Mouse (Mus musculus) lung, postnatal 0 days (tissue): ENCODE results near the gene Eif1. TPM values are rescaled to one million over a fixed set of nuclear protein-coding genes. Genes with fewer than 3 reads are reported as not detected.
"Not testable (repeated sequence)": the region's sequence is repeated elsewhere in the genome, so short reads cannot be mapped to it uniquely, and the experiment has no call there.

Experiments used
- ATAC-seq: fragments of 200-750 bp; cut with Nextera tagmentation; 2 replicates; pipeline ENCODE4 v1.8.0; 2017; ENCODE audit warnings: moderate library complexity
- DNase-seq: peaks from one replicate; pipeline ENCODE4 v3.0.0-alpha.2; 2016; ENCODE audit warnings: low spot score
- H3K27ac ChIP-seq: fragments of 300-500 bp; sonication (generic); 2 replicates; pipeline ENCODE4 v1.5.1; 2014; ENCODE audit warnings: antibody characterized with exemption, mild to moderate bottlenecking, low read length, mixed read lengths
- H3K27me3 ChIP-seq: fragments of 300-500 bp; sonication (generic); replicated peaks from 2 replicates; pipeline ENCODE4 v1.6.1; 2014; ENCODE audit warnings: low read length, mixed read lengths; ENCODE audit not compliant: insufficient read depth
- H3K36me3 ChIP-seq: fragments of 300-500 bp; sonication (generic); 2 replicates; pipeline ENCODE4 v1.6.1; 2014; ENCODE audit warnings: low read length, mixed read lengths; ENCODE audit not compliant: insufficient read depth
- H3K4me1 ChIP-seq: fragments of 300-500 bp; sonication (generic); 2 replicates; pipeline ENCODE4 v1.6.1; 2014; ENCODE audit warnings: antibody characterized with exemption, low read depth, low read length, mixed read lengths; ENCODE audit not compliant: insufficient read depth
- H3K4me2 ChIP-seq: fragments of 300-500 bp; sonication (generic); replicated peaks from 2 replicates; pipeline ENCODE4 v1.6.1; 2014; ENCODE audit warnings: low read depth, mild to moderate bottlenecking, low read length, moderate library complexity, mixed read lengths
- H3K4me3 ChIP-seq: fragments of 300-500 bp; sonication (generic); 2 replicates; pipeline ENCODE4 v1.5.1; 2014; ENCODE audit warnings: low read depth, low read length
- H3K9ac ChIP-seq: fragments of 300-500 bp; sonication (generic); replicated peaks from 2 replicates; pipeline ENCODE4 v1.6.1; 2014; ENCODE audit warnings: low read depth, mild to moderate bottlenecking
- H3K9me3 ChIP-seq: fragments of 300-500 bp; sonication (generic); 2 replicates; pipeline ENCODE4 v1.6.1; 2016; ENCODE audit warnings: low read length, mixed read lengths
- CTCF ChIP-seq: IDR thresholded peaks from 2 replicates; pipeline ENCODE4 v1.5.1; 2016; ENCODE audit warnings: antibody characterized with exemption, mild to moderate bottlenecking
- EP300 ChIP-seq: IDR thresholded peaks from 2 replicates; pipeline ENCODE4 v1.6.1; 2016; ENCODE audit warnings: antibody characterized with exemption, mild to moderate bottlenecking, control low read depth
- WGBS: fragments of 180-500 bp; shearing (Covaris S2); extraction: QIAGEN DNeasy Blood & Tissue Kit; methylation state at CpG from one replicate; pipeline ENCODE4 v1.1.7; 2014; 5-methylcytosine and 5-hydroxymethylcytosine counted together
- polyA plus RNA-seq: library from polyadenylated mRNA; unstranded; fragments of >200 nt; fragmentation: Nextera tagmentation; extraction: Ambion mirVana; gene quantifications from 2 replicates; pipeline ENCODE4 v1.2.1, GENCODE M21; 2015

The Eif1 gene
- polyA plus RNA-seq, 1 experiment from 2014 or later, result 2,114 TPM

DNA sequence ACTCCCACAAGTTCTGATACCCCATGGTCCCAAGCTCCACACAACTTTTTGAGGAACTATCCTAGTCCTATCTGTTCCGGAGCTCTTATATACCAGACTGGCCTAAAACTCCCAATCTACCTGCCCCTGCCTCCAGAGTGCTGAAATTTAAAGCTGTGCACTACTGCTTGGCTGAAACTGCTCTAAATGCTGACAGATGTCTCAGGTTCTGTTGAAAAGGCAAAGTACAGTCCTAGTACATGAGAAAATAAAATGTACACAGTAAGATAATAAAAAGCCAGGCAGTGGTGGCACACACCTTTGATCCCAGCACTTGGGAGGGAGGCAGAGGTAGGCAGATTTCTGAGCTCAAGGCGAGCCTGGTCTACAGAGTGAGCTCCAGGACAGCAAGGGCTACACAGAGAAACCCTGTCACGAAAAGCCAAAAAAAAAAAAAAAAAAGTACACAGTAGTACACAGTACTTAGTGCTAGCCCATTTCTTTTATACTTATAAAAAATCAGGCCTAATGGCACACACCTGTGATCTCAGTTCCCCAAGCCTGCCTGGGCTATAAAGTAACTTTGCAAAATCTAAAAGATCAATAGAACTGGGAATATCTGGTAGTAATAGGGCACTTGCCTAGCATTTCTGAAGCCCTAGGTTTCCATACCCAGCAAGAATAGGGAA is 3.0 kb downstream of the Eif1 start:
- Histone ChIP-seq H3K4me1 (no peaks in the 10 kb centered on the region; the same call in 1 of the 2 replicates), H3K36me3 (peaks cover 13% of the 10 kb centered on the region; the same call in 1 of the 2 replicates), H3K27me3 (no peaks in the 10 kb centered on the region), H3K4me3 (no peak overlapping the region), H3K9ac (no peak overlapping the region), H3K9me3 (no peaks in the 10 kb centered on the region), H3K4me2 (no peak overlapping the region), H3K27ac (peak overlapping the region; percentile 14; the same call in 1 of the 2 replicates)
- 53% methylated on average over 3 of the region's 3 CpGs for WGBS
- ATAC-seq (no peak), DNase-seq (no peak)
- TF ChIP-seq EP300 (no peak), CTCF (no peak)

DNA sequence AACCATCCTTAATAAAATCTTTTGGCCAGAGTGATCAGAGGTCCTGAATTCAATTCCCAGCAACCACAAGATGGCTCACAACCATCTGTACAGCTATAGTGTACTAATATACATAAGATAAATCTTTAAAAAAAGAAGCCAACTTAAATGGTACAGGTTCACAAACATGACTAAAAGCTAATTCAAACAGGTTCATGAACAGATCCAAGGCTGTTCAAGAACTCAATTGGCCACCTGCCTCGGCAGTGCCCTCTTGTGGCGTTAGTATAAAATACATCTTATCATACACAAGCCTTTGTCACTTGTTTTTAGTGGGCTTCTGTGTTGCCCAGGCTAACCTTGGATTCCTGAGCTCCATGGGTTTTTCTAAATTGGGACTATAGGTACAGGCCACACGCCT is 3.9 kb downstream of the Eif1 start:
- TF ChIP-seq EP300 (no peak), CTCF (peak; percentile 81)

DNA sequence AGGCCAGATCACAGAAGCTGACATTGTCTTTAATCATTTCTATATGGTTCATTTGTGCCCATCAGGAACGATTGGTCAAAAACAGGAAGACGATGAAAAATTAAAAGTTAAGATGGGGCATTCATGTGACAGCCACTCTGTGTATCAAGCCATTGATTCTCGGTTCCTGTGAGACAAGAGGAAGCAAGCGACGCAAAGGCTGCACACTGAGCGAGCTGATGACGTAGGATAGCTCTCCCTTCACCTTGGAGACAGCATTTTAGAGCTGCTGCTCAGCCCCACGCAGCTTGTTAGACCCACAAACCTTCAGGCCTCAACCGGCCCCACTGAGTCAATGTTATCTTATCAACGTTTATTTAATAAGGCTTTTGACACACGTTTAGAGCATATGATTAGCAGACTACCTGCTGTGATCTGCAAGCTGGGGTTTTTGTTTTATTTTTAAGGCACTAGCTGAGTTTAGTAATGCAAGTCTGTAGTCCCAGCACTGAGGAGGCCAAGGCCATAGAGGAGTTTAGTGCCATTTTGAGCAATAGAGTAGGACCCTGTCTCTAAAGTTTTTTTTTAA is 5.5 kb downstream of the Eif1 start:
- Histone ChIP-seq H3K27ac (no peak overlapping the region), H3K4me1 (no peaks in the 10 kb centered on the region), H3K4me2 (no peak overlapping the region), H3K4me3 (no peak overlapping the region), H3K9me3 (no peaks in the 10 kb centered on the region), H3K27me3 (no peaks in the 10 kb centered on the region), H3K36me3 (peaks cover 13% of the 10 kb centered on the region; the same call in 1 of the 2 replicates), H3K9ac (no peak overlapping the region)
- ATAC-seq (no peak), DNase-seq (no peak)
- WGBS, result 57% methylated on average over 11 of the region's 11 CpGs
- TF ChIP-seq EP300, result no peak
- no peak for TF ChIP-seq CTCF

More for the DNA sequence above, 3.9 kb downstream of the Eif1 start:
- H3K27ac ChIP-seq, result no peak overlapping the region
- no peak overlapping the region for H3K4me2 ChIP-seq
- no peaks in the 10 kb centered on the region for H3K9me3 ChIP-seq
- no peaks in the 10 kb centered on the region for H3K27me3 ChIP-seq
- peaks cover 13% of the 10 kb centered on the region; the same call in 1 of the 2 replicates for H3K36me3 ChIP-seq
- H3K4me1 ChIP-seq, result no peaks in the 10 kb centered on the region; the same call in 1 of the 2 replicates
- peak; percentile 76 for DNase-seq
- no peak overlapping the region for H3K4me3 ChIP-seq
- no peak for ATAC-seq
- 26% methylated on average over 3 of the region's 3 CpGs for WGBS
- no peak overlapping the region for H3K9ac ChIP-seq

DNA sequence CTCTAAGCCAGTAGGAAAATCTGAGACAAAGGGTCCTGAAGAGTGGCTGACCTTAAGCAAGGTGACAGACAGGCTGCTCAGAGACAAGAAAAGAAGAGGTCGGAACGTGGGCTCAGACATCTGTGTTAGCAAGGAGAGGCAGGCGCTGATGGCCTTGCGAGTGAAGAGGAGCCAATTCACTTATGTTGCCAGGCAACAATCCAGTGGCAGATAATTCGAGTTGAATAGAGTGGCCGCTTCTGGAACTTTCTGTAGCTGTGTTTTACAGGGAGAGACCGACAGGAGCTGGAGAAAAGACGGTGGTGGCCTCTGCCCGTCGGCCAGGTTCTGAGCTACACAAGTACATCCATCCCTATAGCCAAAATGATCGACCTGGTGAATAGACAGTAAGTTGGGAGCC is 7.6 kb downstream of the Eif1 start:
- Histone ChIP-seq H3K9ac (no peak overlapping the region), H3K36me3 (peaks cover 5% of the 10 kb centered on the region; the same call in 1 of the 2 replicates), H3K27ac (no peak overlapping the region), H3K4me2 (no peak overlapping the region), H3K4me1 (no peaks in the 10 kb centered on the region), H3K27me3 (no peaks in the 10 kb centered on the region), H3K9me3 (no peaks in the 10 kb centered on the region), H3K4me3 (no peak overlapping the region)
- TF ChIP-seq EP300, result no peak
- TF ChIP-seq CTCF, result no peak
- ATAC-seq (no peak), DNase-seq (no peak)
- 51% methylated on average over 11 of the region's 11 CpGs for WGBS

DNA sequence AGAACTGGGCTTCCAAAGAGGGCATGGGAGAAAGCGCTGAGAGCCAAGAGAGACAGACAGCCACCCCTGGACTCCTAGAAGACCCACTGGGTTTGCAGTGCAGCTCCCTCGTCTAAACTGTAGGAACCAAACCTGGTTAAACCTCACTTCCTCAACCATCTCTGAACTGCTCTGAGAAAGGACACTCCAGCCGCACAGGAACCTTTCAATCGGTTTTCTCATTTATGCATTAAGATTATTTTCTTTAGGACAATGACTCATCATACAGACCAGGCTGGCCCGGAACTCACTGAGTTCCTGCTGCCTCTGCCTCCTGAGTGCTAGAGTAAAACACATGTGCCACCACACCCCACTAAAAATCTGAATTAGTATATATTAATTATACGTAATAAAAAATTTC is 8.1 kb downstream of the Eif1 start:
- no peaks in the 10 kb centered on the region for H3K4me1 ChIP-seq
- H3K9me3 ChIP-seq, result no peaks in the 10 kb centered on the region
- no peak overlapping the region for H3K4me2 ChIP-seq
- no peak overlapping the region for H3K9ac ChIP-seq
- H3K27ac ChIP-seq, result no peak overlapping the region
- no peak overlapping the region for H3K4me3 ChIP-seq
- ATAC-seq, result no peak
- no peak for DNase-seq
- 68% methylated on average over 6 of the region's 6 CpGs for WGBS
- no peaks in the 10 kb centered on the region for H3K27me3 ChIP-seq
- TF ChIP-seq CTCF (no peak), EP300 (no peak)
- peaks cover 1% of the 10 kb centered on the region; the same call in 1 of the 2 replicates for H3K36me3 ChIP-seq

DNA sequence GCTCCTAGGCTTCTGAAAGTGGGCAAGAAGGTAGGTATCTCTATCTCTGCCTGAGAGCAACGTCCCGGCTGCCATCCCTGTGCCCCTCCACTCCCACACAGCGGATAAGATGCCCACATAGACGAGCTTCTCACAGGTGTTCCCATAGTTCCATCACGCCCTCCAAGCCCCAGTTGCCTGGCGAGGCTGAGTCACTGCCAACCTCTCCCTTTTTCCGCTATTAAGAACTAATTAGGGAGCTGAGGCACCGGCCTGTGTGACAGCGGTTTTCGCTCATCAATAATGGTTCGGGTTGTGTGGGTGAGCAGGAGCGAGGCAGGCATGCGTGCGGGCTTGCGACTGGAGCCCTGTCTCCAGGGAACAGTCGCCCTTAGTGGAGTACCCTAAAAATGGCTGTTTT is 10.6 kb downstream of the Eif1 start:
- TF ChIP-seq CTCF, result no peak
- TF ChIP-seq EP300, result no peak
- no peak overlapping the region for H3K4me2 ChIP-seq
- DNase-seq (no peak), ATAC-seq (no peak)
- H3K9me3 ChIP-seq, result no peaks in the 10 kb centered on the region
- H3K9ac ChIP-seq, result no peak overlapping the region
- H3K27me3 ChIP-seq, result no peaks in the 10 kb centered on the region
- no peaks in the 10 kb centered on the region for H3K36me3 ChIP-seq
- H3K4me3 ChIP-seq, result no peak overlapping the region
- WGBS, result 52% methylated on average over 16 of the region's 16 CpGs
- H3K4me1 ChIP-seq, result no peaks in the 10 kb centered on the region
- H3K27ac ChIP-seq, result no peak overlapping the region

DNA sequence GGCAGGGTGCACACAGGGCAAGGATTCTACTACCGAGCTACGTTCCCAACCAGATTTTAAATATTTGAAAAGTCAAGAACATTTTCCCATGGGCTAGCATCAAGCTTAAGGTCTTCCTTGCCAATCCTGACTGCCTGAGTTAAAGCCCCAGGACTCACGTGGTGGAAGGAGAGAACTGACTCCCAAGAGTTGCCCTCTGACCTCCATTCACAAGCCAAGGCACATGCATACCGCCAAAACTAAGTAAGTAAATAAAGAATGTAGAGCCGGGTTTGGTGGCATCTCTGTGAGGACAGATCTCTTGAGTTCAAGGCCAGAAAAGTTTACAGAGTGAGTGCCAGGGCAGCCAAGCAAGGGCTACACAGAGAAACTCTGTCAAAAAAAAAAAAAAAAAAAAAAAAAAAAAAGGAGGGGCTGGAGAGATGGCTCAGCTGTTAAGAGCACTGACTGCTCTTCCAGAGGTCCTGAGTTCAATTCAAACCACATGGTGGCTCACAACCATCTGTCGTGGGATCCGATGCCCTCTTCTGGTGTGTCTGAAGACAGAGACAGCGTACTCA is 11.2 kb downstream of the Eif1 start:
- peak; percentile 14; the same call in 1 of the 2 replicates for ATAC-seq
- not testable (repeated sequence) for H3K36me3 ChIP-seq, H3K27me3 ChIP-seq, H3K4me1 ChIP-seq, H3K4me3 ChIP-seq, H3K9ac ChIP-seq, H3K4me2 ChIP-seq, DNase-seq, H3K27ac ChIP-seq, H3K9me3 ChIP-seq
- WGBS, result 48% methylated on average over 8 of the region's 8 CpGs
